Mouse (Mus musculus): ENCODE results near the gene Csnk2b.
"Not testable (repeated sequence)": the region's sequence is repeated elsewhere in the genome, so short reads cannot be mapped to it uniquely, and the experiment has no call there.

The Csnk2b gene

GRCm38 (mm10) chr17:35153077-35153476, 31.2 kb upstream of the Csnk2b start:
- no peak for DNase-seq (ENCODE audit: extremely low read depth, low read depth)

GRCm38 (mm10) chr17:35152121-35152520, 30.3 kb upstream of the Csnk2b start:
- DNase-seq (ENCODE audit: extremely low read depth, low read depth): no peak

GRCm38 (mm10) chr17:35147922-35148639, 26.2 kb upstream of the Csnk2b start:
- DNase-seq (ENCODE audit: extremely low read depth, low read depth): no peak

- no peak for DNase-seq (ENCODE audit: extremely low read depth, low read depth)
Measured at GRCm38 (mm10) chr17:35147348-35147747, 25.5 kb upstream of the Csnk2b start.

- DNase-seq (ENCODE audit: extremely low read depth, low read depth): no peak
Measured at GRCm38 (mm10) chr17:35146139-35146538, 24.3 kb upstream of the Csnk2b start.

GRCm38 (mm10) chr17:35141971-35142370, 20.1 kb upstream of the Csnk2b start:
- no peak for DNase-seq (ENCODE audit: extremely low read depth, low read depth)

GRCm38 (mm10) chr17:35140490-35140996, 18.7 kb upstream of the Csnk2b start:
- no peak for DNase-seq (ENCODE audit: extremely low read depth, low read depth)

- DNase-seq (ENCODE audit: extremely low read depth, low read depth): no peak
Measured at GRCm38 (mm10) chr17:35139269-35139668, 17.4 kb upstream of the Csnk2b start.

- peak; percentile 27 for DNase-seq (ENCODE audit: extremely low read depth, low read depth)
Measured at GRCm38 (mm10) chr17:35135591-35136320, 13.9 kb upstream of the Csnk2b start.

GRCm38 (mm10) chr17:35134801-35135590, 13.1 kb upstream of the Csnk2b start, which contains the start of gene Bag6:
Gene Bag6, plus strand, starts transcription at chr17:35135178.
- peak; percentile 67 for DNase-seq (ENCODE audit: extremely low read depth, low read depth)

- no peak for DNase-seq (ENCODE audit: extremely low read depth, low read depth)
Measured at GRCm38 (mm10) chr17:35133517-35133916, 11.7 kb upstream of the Csnk2b start.

- no peak for DNase-seq (ENCODE audit: extremely low read depth, low read depth)
Measured at GRCm38 (mm10) chr17:35132174-35132560, 10.3 kb upstream of the Csnk2b start.

GRCm38 (mm10) chr17:35131500-35132173, 9.8 kb upstream of the Csnk2b start, which contains the start of gene Apom:
Gene Apom, minus strand, starts transcription at chr17:35132050.
- no peak for DNase-seq (ENCODE audit: extremely low read depth, low read depth)

GRCm38 (mm10) chr17:35131038-35131437, 9.2 kb upstream of the Csnk2b start:
- DNase-seq (ENCODE audit: extremely low read depth, low read depth): no peak

- DNase-seq (ENCODE audit: extremely low read depth, low read depth): no peak
Measured at GRCm38 (mm10) chr17:35128996-35129395, 7.1 kb upstream of the Csnk2b start.

GRCm38 (mm10) chr17:35127017-35127416, 5.2 kb upstream of the Csnk2b start:
- DNase-seq (ENCODE audit: extremely low read depth, low read depth): no peak

GRCm38 (mm10) chr17:35126206-35126611, 4.4 kb upstream of the Csnk2b start, which contains the start of gene D17H6S53E:
Gene D17H6S53E, plus strand, starts transcription at chr17:35126373.
- DNase-seq (ENCODE audit: extremely low read depth, low read depth): no peak

- DNase-seq (ENCODE audit: extremely low read depth, low read depth): no peak
Measured at GRCm38 (mm10) chr17:35125578-35125977, 3.7 kb upstream of the Csnk2b start.

- no peak for DNase-seq (ENCODE audit: extremely low read depth, low read depth)
Measured at GRCm38 (mm10) chr17:35125081-35125480, 3.2 kb upstream of the Csnk2b start.

GRCm38 (mm10) chr17:35124261-35124896, 2.5 kb upstream of the Csnk2b start:
- DNase-seq (ENCODE audit: extremely low read depth, low read depth): not testable (repeated sequence)
